Mouse (Mus musculus) hindbrain, embryonic 10.5 days (tissue): ENCODE data around the gene Col23a1. TPM values are rescaled to one million over a fixed set of nuclear protein-coding genes. Genes with fewer than 3 reads are reported as not detected.

Experiments
- DNase-seq: peaks from one replicate; pipeline ENCODE4 v3.0.0-alpha.2; 2017; ENCODE audit warnings: low spot score
- H3K27ac ChIP-seq: fragments of 300-500 bp; sonication (generic); 2 replicates; pipeline ENCODE4 v1.5.1; 2016; ENCODE audit warnings: mild to moderate bottlenecking, moderate library complexity
- H3K27me3 ChIP-seq: fragments of 300-500 bp; sonication (generic); 2 replicates; pipeline ENCODE4 v1.6.1; 2016; ENCODE audit warnings: mild to moderate bottlenecking; ENCODE audit not compliant: poor library complexity, insufficient read depth, severe bottlenecking
- H3K36me3 ChIP-seq: fragments of 300-500 bp; sonication (generic); 2 replicates; pipeline ENCODE4 v1.6.1; 2016; ENCODE audit warnings: mild to moderate bottlenecking, moderate library complexity
- H3K4me1 ChIP-seq: fragments of 300-500 bp; sonication (generic); replicated peaks from 2 replicates; pipeline ENCODE4 v1.6.1; 2016; ENCODE audit warnings: mild to moderate bottlenecking
- H3K4me3 ChIP-seq: fragments of 300-500 bp; sonication (generic); 2 replicates; pipeline ENCODE4 v1.5.1; 2016; ENCODE audit warnings: mild to moderate bottlenecking, moderate library complexity
- H3K9me3 ChIP-seq: fragments of 300-500 bp; sonication (generic); 2 replicates; pipeline ENCODE4 v1.6.1; 2016; ENCODE audit warnings: mild to moderate bottlenecking, moderate library complexity
- WGBS: fragments of 180-500 bp; shearing (Covaris S2); methylation state at CpG from one replicate; pipeline ENCODE4 v1.1.7; 2016; 5-methylcytosine and 5-hydroxymethylcytosine counted together
- polyA plus RNA-seq: library from polyadenylated mRNA; unstranded; fragments of >200 nt; fragmentation: Nextera tagmentation; extraction: Ambion mirVana; gene quantifications from 2 replicates; pipeline ENCODE4 v1.2.1, GENCODE M21; 2016

Gene Col23a1
- polyA plus RNA-seq, 1 experiment from 2014 or later = 16.6 TPM

- WGBS = 59% methylated on average over 4 of the region's 4 CpGs
- Histone ChIP-seq H3K4me3 (no peak overlapping the region), H3K27me3 (no peaks in the 10 kb centered on the region), H3K9me3 (no peaks in the 10 kb centered on the region), H3K4me1 (peaks cover 36% of the 10 kb centered on the region), H3K36me3 (no peaks in the 10 kb centered on the region), H3K27ac (0 out of 2 replicates have a peak overlapping the region, but pooled peaks have one; percentile 16)
- no peak for DNase-seq
Measured at GRCm38 (mm10) chr11:51545811-51546210, 256.1 kb downstream of the Col23a1 start.

DNA sequence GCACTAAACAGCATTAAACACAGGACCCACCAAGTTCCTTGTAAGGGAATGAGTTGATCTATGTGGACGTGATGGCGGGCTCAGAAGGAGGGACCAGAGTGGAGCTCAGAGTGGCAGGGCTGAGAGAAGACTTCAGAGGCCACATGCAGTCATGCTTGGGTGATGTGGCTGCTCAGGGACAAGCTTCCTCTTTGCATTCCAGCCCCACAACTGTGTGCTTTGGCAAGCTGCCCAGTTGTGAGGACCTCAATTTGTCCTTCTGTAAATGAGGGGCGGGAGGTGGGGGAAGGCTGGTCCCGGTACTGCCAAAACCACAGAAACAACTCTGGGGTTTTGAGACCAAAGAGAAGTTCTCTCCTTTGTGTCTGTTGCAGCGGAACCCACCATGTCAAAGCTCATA lies 261.5 kb downstream of the Col23a1 start:
- Histone ChIP-seq H3K36me3 (no peaks in the 10 kb centered on the region), H3K4me3 (no peak overlapping the region), H3K27me3 (no peaks in the 10 kb centered on the region), H3K9me3 (no peaks in the 10 kb centered on the region), H3K4me1 (peaks cover 25% of the 10 kb centered on the region; the same call in 1 of the 2 replicates), H3K27ac (no peak overlapping the region)
- DNase-seq = no peak
- 85% methylated on average over 5 of the region's 5 CpGs for WGBS

GRCm38 (mm10) chr11:51552091-51552490 lies 262.4 kb downstream of the Col23a1 start:
- no peaks in the 10 kb centered on the region for H3K36me3 ChIP-seq
- 68% methylated on average over 3 of the region's 3 CpGs for WGBS
- no peak overlapping the region for H3K27ac ChIP-seq
- H3K9me3 ChIP-seq = no peaks in the 10 kb centered on the region
- H3K27me3 ChIP-seq = no peaks in the 10 kb centered on the region
- H3K4me3 ChIP-seq = no peak overlapping the region
- H3K4me1 ChIP-seq = peaks cover 25% of the 10 kb centered on the region; the same call in 1 of the 2 replicates
- DNase-seq = peak; percentile 32

GRCm38 (mm10) chr11:51554590-51554989 lies 264.9 kb downstream of the Col23a1 start:
- Histone ChIP-seq H3K4me3 (no peak overlapping the region), H3K27me3 (no peaks in the 10 kb centered on the region), H3K36me3 (no peaks in the 10 kb centered on the region), H3K9me3 (no peaks in the 10 kb centered on the region), H3K27ac (no peak overlapping the region), H3K4me1 (peaks cover 17% of the 10 kb centered on the region; the same call in 1 of the 2 replicates)
- 79% methylated on average over 10 of the region's 10 CpGs for WGBS
- DNase-seq = no peak

GRCm38 (mm10) chr11:51555066-51555465 lies 265.3 kb downstream of the Col23a1 start:
- no peaks in the 10 kb centered on the region for H3K27me3 ChIP-seq
- H3K36me3 ChIP-seq = no peaks in the 10 kb centered on the region
- peaks cover 17% of the 10 kb centered on the region; the same call in 1 of the 2 replicates for H3K4me1 ChIP-seq
- DNase-seq = no peak
- WGBS = 71% methylated on average over 2 of the region's 2 CpGs
- no peak overlapping the region for H3K27ac ChIP-seq
- H3K4me3 ChIP-seq = no peak overlapping the region
- no peaks in the 10 kb centered on the region for H3K9me3 ChIP-seq

DNA sequence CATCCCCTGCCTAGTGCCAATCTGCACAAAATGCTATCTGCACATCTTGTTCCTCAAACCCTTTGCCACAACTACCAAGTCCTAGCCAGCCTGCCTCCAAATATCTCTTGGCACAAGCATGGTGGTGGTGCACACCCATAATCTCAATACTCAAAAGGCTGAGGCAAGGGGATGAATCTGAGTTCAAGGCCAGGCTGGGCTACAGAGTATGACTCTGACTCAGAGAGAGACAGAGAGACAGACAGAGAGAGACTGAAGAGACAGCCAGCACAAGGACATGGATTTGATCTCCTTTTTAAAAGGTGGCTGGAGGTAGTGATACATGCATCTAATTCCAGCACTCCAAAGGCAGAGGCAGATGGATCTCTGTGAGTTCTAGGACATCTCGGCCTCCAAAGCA lies 273.6 kb downstream of the Col23a1 start:
- Histone ChIP-seq H3K4me3 (no peak overlapping the region), H3K9me3 (peaks cover 5% of the 10 kb centered on the region), H3K27ac (no peak overlapping the region), H3K36me3 (0 out of 2 replicates have a peak, but pooled peaks cover 4% of the 10 kb centered on the region), H3K27me3 (no peaks in the 10 kb centered on the region), H3K4me1 (peaks cover 9% of the 10 kb centered on the region; the same call in 1 of the 2 replicates)
- DNase-seq = no peak
- WGBS = 79% methylated on average over 1 of the region's 1 CpGs

DNA sequence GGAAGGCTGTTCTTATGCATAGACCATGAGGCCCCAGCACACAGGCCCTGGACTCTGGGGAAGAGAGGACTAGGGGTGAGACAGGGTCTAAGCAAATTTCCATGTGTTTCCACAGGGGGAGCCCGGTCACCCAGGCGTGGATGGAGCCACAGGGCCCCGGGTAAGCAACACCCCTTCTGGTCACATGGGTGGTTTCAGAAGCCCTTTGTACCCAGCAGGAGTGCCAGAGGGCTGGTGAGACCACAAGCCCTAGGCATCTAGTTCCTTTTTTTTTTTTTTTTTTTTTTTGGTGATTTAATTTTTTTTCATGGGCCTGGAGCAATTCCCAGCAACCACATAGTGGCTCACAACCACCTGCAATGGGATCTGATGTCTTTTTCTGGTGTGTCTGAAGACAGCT lies 275.3 kb downstream of the Col23a1 start:
- 0 out of 2 replicates have a peak, but pooled peaks cover 4% of the 10 kb centered on the region for H3K36me3 ChIP-seq
- peaks cover 9% of the 10 kb centered on the region; the same call in 1 of the 2 replicates for H3K4me1 ChIP-seq
- peaks cover 5% of the 10 kb centered on the region for H3K9me3 ChIP-seq
- 43% methylated on average over 3 of the region's 3 CpGs for WGBS
- DNase-seq = no peak
- H3K27me3 ChIP-seq = no peaks in the 10 kb centered on the region
- no peak overlapping the region for H3K27ac ChIP-seq
- no peak overlapping the region for H3K4me3 ChIP-seq

GRCm38 (mm10) chr11:51565951-51566350 lies 276.2 kb downstream of the Col23a1 start:
- peaks cover 5% of the 10 kb centered on the region for H3K9me3 ChIP-seq
- H3K27ac ChIP-seq = no peak overlapping the region
- 90% methylated on average over 6 of the region's 6 CpGs for WGBS
- no peak overlapping the region for H3K4me3 ChIP-seq
- H3K27me3 ChIP-seq = no peaks in the 10 kb centered on the region
- 0 out of 2 replicates have a peak, but pooled peaks cover 4% of the 10 kb centered on the region for H3K36me3 ChIP-seq
- DNase-seq = no peak
- peaks cover 10% of the 10 kb centered on the region; the same call in 1 of the 2 replicates for H3K4me1 ChIP-seq

GRCm38 (mm10) chr11:51568801-51569200 lies 279.1 kb downstream of the Col23a1 start:
- no peak for DNase-seq
- H3K4me1 ChIP-seq = peaks cover 22% of the 10 kb centered on the region
- WGBS = 90% methylated on average over 4 of the region's 4 CpGs

GRCm38 (mm10) chr11:51576454-51576853 lies 286.7 kb downstream of the Col23a1 start:
- Histone ChIP-seq H3K27ac (peak overlapping the region; percentile 36), H3K36me3 (0 out of 2 replicates have a peak, but pooled peaks cover 7% of the 10 kb centered on the region), H3K27me3 (no peaks in the 10 kb centered on the region), H3K9me3 (no peaks in the 10 kb centered on the region), H3K4me3 (no peak overlapping the region), H3K4me1 (peaks cover 18% of the 10 kb centered on the region)
- DNase-seq = no peak
- 81% methylated on average over 4 of the region's 4 CpGs for WGBS

More at GRCm38 (mm10) chr11:51568801-51569200, 279.1 kb downstream of the Col23a1 start:
- H3K4me3 ChIP-seq = no peak overlapping the region
- 0 out of 2 replicates have a peak, but pooled peaks cover 4% of the 10 kb centered on the region for H3K36me3 ChIP-seq
- H3K27me3 ChIP-seq = no peaks in the 10 kb centered on the region
- H3K9me3 ChIP-seq = peaks cover 5% of the 10 kb centered on the region
- no peak overlapping the region for H3K27ac ChIP-seq

- Histone ChIP-seq H3K4me1 (peaks cover 15% of the 10 kb centered on the region), H3K36me3 (0 out of 2 replicates have a peak, but pooled peaks cover 7% of the 10 kb centered on the region), H3K4me3 (no peak overlapping the region), H3K27me3 (no peaks in the 10 kb centered on the region), H3K9me3 (no peaks in the 10 kb centered on the region), H3K27ac (no peak overlapping the region)
- DNase-seq = no peak
- WGBS = 85% methylated on average over 7 of the region's 7 CpGs
Measured at GRCm38 (mm10) chr11:51577587-51577986, 287.9 kb downstream of the Col23a1 start.

DNA sequence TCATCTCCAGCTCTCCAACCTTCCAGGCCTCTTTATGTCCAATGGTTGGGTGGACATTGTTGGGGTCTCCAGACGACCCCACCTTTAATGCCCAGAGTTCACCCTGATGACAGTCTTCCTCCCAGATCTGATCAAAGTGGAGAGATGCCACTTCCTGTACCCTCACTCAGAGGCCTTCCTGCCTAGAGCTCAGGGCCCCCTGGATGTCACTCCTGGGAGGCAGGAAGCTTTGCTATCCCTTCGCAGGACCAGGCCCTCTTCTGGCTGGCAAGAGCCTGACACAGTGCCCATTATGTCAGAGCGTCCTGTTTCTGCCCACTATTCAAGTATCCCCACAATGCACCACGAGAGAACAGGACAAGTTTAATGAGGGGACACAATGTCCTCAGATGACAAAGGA lies 289.3 kb downstream of the Col23a1 start:
- H3K36me3 ChIP-seq = 0 out of 2 replicates have a peak, but pooled peaks cover 7% of the 10 kb centered on the region

DNA sequence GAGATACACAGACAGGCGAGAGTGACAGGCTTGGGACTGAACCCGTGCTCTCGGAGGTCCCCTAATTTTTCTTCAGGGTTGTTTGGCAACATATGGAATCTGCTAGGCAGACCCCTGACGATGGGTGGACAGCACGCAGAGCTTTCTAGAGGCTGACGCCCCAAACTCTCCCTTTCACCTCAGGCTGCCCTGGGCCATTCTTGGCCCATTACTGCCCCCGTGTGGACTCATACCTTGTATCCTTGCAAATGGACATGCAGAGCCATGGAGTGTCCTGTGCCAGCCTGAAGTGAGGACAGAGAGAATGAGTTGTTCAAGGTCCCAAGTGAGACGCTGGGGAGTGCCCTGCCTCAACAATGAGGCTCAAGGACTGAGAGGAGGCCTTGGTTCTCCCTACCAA lies 293.0 kb downstream of the Col23a1 start:
- Histone ChIP-seq H3K4me3 (no peak overlapping the region), H3K9me3 (no peaks in the 10 kb centered on the region), H3K27me3 (no peaks in the 10 kb centered on the region), H3K36me3 (peaks cover 26% of the 10 kb centered on the region), H3K27ac (no peak overlapping the region), H3K4me1 (peaks cover 41% of the 10 kb centered on the region)
- WGBS = 21% methylated on average over 8 of the region's 8 CpGs
- peak; percentile 83 for DNase-seq

More for the DNA sequence above, 289.3 kb downstream of the Col23a1 start:
- Histone ChIP-seq H3K27ac (no peak overlapping the region), H3K27me3 (no peaks in the 10 kb centered on the region), H3K4me3 (no peak overlapping the region), H3K4me1 (peaks cover 30% of the 10 kb centered on the region), H3K9me3 (no peaks in the 10 kb centered on the region)
- DNase-seq = no peak
- 69% methylated on average over 4 of the region's 4 CpGs for WGBS
